In the genomic region with DNA sequence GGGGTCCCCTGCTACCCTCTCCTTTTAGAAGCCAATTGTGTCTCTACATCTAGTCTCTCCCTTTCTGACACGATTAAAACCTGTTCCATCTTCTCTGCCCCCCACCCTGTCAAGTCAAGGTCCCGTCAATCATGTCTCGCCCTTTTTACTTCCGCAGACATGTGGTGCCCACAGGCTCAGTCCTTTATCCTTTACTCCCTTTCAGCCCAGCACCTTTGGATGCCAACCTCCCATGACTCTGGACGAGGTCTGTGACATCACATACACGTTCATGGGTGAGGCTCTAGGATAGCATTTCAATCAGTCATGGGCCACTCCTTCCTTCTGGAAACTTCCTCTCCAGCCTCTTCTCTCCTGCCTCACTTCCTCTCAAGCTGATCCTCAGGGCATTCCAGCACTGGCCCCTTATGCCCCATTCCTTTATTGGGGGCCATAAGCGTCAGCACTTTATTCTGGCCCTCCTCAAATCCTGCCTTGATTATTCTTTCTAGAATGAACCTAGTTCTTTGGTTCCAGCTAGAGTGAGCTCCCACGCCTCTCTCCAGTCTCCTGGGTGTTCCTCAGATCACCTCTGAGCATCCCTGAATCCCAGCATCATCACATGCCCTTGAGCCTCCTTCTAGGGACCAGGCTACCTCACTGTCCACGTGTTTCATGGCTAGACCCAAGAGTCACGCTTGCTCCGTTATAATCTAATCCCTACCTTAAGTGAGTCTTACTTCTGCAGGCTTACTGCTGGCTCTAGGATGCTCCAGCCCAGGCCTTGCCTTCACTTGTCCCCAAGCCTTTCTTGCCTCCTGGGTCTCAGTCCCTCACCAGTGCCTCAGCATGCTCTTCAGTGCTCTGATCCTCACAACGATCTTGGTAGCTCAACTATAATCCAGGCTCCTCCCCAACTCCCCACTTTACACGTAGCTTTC, we compare ENCODE assay signal across 27 mouse cellular contexts. TPM values are rescaled to one million over a fixed set of nuclear protein-coding genes. Genes with fewer than 3 reads are reported as not detected.
"Had no signal": no experiment of that assay in that cellular context is flagged by ENCODE, and none has a peak within 500 bp of the region (broad histone marks: within the 10 kb centered on the region; RNA-seq: fewer than 3 reads in every experiment).

No protein-coding gene starts in this region.

- H3K27me3 ChIP-seq: kidney, embryonic 15.5 days; stomach, embryonic 15.5 days had no signal

- H3K9ac ChIP-seq: kidney, embryonic 15.5 days; lung, embryonic 14.5 days; midbrain, embryonic 12.5 days; stomach, embryonic 15.5 days had no signal

- ATAC-seq: midbrain, embryonic 16.5 days had no signal

- DNase-seq: kidney, adult 11 months; kidney, adult 8-10 months; kidney, postnatal 10 days; layer of hippocampus, postnatal 36 days; liver, embryonic 13.5 days; thymus, adult 18-20 months; thymus, postnatal 36 days had no signal

- H3K9me3 ChIP-seq: kidney, embryonic 15.5 days; liver, embryonic 13.5 days; megakaryocyte, embryonic 14.5 days; midbrain, embryonic 12.5 days; stomach, embryonic 15.5 days had no signal

- H3K27ac ChIP-seq: left cerebral cortex, adult 2 months; liver, embryonic 13.5 days; macrophage; midbrain, embryonic 12.5 days had no signal

RNA-seq across cellular contexts. Expression of gene Cnfn, which starts 8.9 kb away (rescaled TPM):
- total RNA-seq: layer of hippocampus, postnatal 10 days; layer of hippocampus, postnatal 36 days; left cerebral cortex, adult 2 months; left cerebral cortex, postnatal 10 days; left cerebral cortex, postnatal 36 days; liver, adult 2 months had no signal
- polyA plus RNA-seq: limb, embryonic 11.5 days; liver, adult 2 months; liver, embryonic 16.5 days; lung, embryonic 14.5 days; lung, postnatal 0 days; macrophage; midbrain, embryonic 12.5 days; midbrain, embryonic 16.5 days; neural tube, embryonic 14.5 days; urinary bladder, adult 2 months had no signal

RNA-seq across cellular contexts. Expression of gene Cxcl17, which starts 34.2 kb away (rescaled TPM):
- total RNA-seq: layer of hippocampus, adult 8-10 months; layer of hippocampus, postnatal 10 days; layer of hippocampus, postnatal 36 days; left cerebral cortex, adult 2 months; left cerebral cortex, postnatal 10 days; left cerebral cortex, postnatal 36 days; liver, adult 2 months had no signal
- polyA plus RNA-seq: limb, embryonic 14.5 days; liver, adult 2 months; liver, embryonic 13.5 days; lung, embryonic 14.5 days; macrophage; testis, adult 2 months had no signal
